Mouse (Mus musculus) urinary bladder, postnatal 4 days (tissue): ENCODE measurements around the gene Mill1.
"Not testable (repeated sequence)": the region's sequence is repeated elsewhere in the genome, so short reads cannot be mapped to it uniquely, and the experiment has no call there.

Experiments used
- DNase-seq, 2 experiments: peaks; one replicate each; pipeline ENCODE4 v3.0.0; 2021 to 2022; ENCODE audit warnings: low spot score in 2 of 2

The Mill1 gene

GRCm38 (mm10) chr7:18245047-18245446 is at the start of gene Mill1:
Gene Mill1 (plus strand): TSS chr7:18245347.
- DNase-seq = no peak

GRCm38 (mm10) chr7:18210938-18211337 is 34.2 kb upstream of the Mill1 start:
- DNase-seq = no peak

- DNase-seq = no peak
These were observed 30.4 kb upstream of the Mill1 start for GRCm38 (mm10) chr7:18214699-18215098.

GRCm38 (mm10) chr7:18238561-18238960 is 6.6 kb upstream of the Mill1 start:
- DNase-seq = no peak

GRCm38 (mm10) chr7:18241217-18241616 is 3.9 kb upstream of the Mill1 start:
- DNase-seq = no peak

GRCm38 (mm10) chr7:18243959-18244573 is 1.1 kb upstream of the Mill1 start:
- not testable (repeated sequence) for DNase-seq

- DNase-seq = no peak
These were observed 15.1 kb downstream of the Mill1 start for GRCm38 (mm10) chr7:18260219-18260618.

- DNase-seq = no peak
These were observed 19.9 kb downstream of the Mill1 start for GRCm38 (mm10) chr7:18265089-18265488.
